16 mouse cellular contexts compared by ENCODE assay signal in the genomic region with DNA sequence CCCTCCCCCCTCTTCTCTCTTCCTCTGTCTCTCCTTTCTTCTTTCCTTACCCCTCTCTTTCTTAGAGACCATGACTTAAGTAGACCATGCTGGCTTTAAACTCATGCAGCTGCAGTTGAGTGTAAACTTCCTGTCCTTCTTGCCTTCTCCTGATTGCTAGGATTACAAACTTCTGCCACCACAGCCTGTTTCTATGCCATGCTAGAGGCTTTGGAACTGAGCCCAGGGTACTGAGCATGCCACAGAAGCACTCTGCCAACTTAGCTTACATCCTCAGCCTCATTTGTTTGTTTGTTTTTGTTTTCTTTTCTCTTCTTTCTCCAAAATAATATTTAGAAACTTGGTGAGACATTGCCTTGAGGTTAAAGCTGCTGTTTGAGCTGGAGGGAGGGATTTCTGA. TPM values are rescaled to one million over a fixed set of nuclear protein-coding genes. Genes with fewer than 3 reads are reported as not detected.
DNase-seq lines count a peak whose midpoint lies in the region; ATAC-seq lines count a peak whose summit lies in the region.
"Had no signal": no experiment of that assay in that cellular context is flagged by ENCODE, and none has a peak within 500 bp of the region (broad histone marks: within the 10 kb centered on the region; RNA-seq: fewer than 3 reads in every experiment).

No protein-coding gene starts in this region.

- ATAC-seq in heart, embryonic 16.5 days (replicated peaks; ENCODE audit: extremely low read depth, insufficient read depth, low FRiP score), result no peak
- ATAC-seq in stomach, embryonic 16.5 days (ENCODE audit: insufficient read depth, low FRiP score), result no peak
- ATAC-seq: activated CD4-positive, CD25-positive, alpha-beta regulatory T cell, adult 4 months; liver, embryonic 12.5 days had no signal

- peaks cover 34% of the 10 kb centered on the region for H3K4me1 ChIP-seq in heart, embryonic 16.5 days (ENCODE audit: control insufficient read depth, insufficient read depth, low read length)
- H3K4me1 ChIP-seq in stomach, embryonic 16.5 days (ENCODE audit: control insufficient read depth, insufficient read depth, low read length), result peaks cover 11% of the 10 kb centered on the region
- H3K4me1 ChIP-seq: liver, embryonic 12.5 days; midbrain, embryonic 12.5 days had no signal

- DNase-seq in cerebellum, postnatal 10 days, result peak; percentile 41 to 52
- no peak for DNase-seq in cerebellum, adult 18-20 months
- DNase-seq in heart, postnatal 25 days (ENCODE audit: low spot score), result no peak
- DNase-seq in thymus, postnatal 0 days (ENCODE audit: low spot score), result peak; percentile 34
- DNase-seq in thymus, postnatal 10 days (ENCODE audit: low spot score in 2 of 2), result no peak
- DNase-seq in cerebellum, postnatal 14 days, result no peak
- DNase-seq: cerebellum, adult 8-10 months; gastrocnemius, postnatal 14 days; lung, postnatal 4 days; right cerebral cortex, postnatal 4 days had no signal

- no peaks in the 10 kb centered on the region; the same call in 1 of the 2 replicates for H3K27me3 ChIP-seq in heart, embryonic 16.5 days (ENCODE audit: control insufficient read depth, insufficient read depth, low read length)
- no peaks in the 10 kb centered on the region for H3K27me3 ChIP-seq in stomach, embryonic 16.5 days (ENCODE audit: control insufficient read depth, insufficient read depth, low read length)
- H3K27me3 ChIP-seq: liver, embryonic 12.5 days had no signal

- intact Hi-C loops in heart, postnatal 25 days (cut with DNase I), result no loop called here

- H3K9ac ChIP-seq in heart, embryonic 16.5 days (ENCODE audit: low read length), result no peak overlapping the region
- no peak overlapping the region for H3K9ac ChIP-seq in stomach, embryonic 16.5 days (ENCODE audit: low read length)
- H3K9ac ChIP-seq: liver, embryonic 12.5 days; midbrain, embryonic 12.5 days had no signal

- H3K4me3 ChIP-seq in heart, embryonic 16.5 days (ENCODE audit: low read length), result no peak overlapping the region
- H3K4me3 ChIP-seq in stomach, embryonic 16.5 days (replicated peaks; ENCODE audit: low read length), result no peak overlapping the region
- H3K4me3 ChIP-seq: liver, embryonic 12.5 days; midbrain, embryonic 12.5 days had no signal

- H3K4me2 ChIP-seq in heart, embryonic 16.5 days (ENCODE audit: low read depth, low read length), result no peak overlapping the region
- no peak overlapping the region for H3K4me2 ChIP-seq in stomach, embryonic 16.5 days (ENCODE audit: low read depth, low read length)
- H3K4me2 ChIP-seq: liver, embryonic 12.5 days; midbrain, embryonic 12.5 days had no signal

- no peaks in the 10 kb centered on the region for H3K9me3 ChIP-seq in heart, embryonic 16.5 days (replicated peaks; ENCODE audit: control insufficient read depth, low read length)
- no peaks in the 10 kb centered on the region for H3K9me3 ChIP-seq in stomach, embryonic 16.5 days (replicated peaks; ENCODE audit: control insufficient read depth, low read length)
- H3K9me3 ChIP-seq: liver, embryonic 12.5 days; midbrain, embryonic 12.5 days had no signal

- peak overlapping the region; percentile 50 for H3K27ac ChIP-seq in heart, embryonic 16.5 days (ENCODE audit: low read length)
- peak overlapping the region; percentile 67 for H3K27ac ChIP-seq in stomach, embryonic 16.5 days (ENCODE audit: low read length)
- H3K27ac ChIP-seq: liver, embryonic 12.5 days; midbrain, embryonic 12.5 days had no signal

- H3K36me3 ChIP-seq in heart, embryonic 16.5 days (ENCODE audit: control insufficient read depth, insufficient read depth), result no peaks in the 10 kb centered on the region
- no peaks in the 10 kb centered on the region for H3K36me3 ChIP-seq in stomach, embryonic 16.5 days (ENCODE audit: control insufficient read depth, insufficient read depth, low read length)
- H3K36me3 ChIP-seq: liver, embryonic 12.5 days; midbrain, embryonic 12.5 days had no signal

RNA-seq across cellular contexts. Expression of a gene that starts 25.4 kb away (rescaled TPM):
- polyA plus RNA-seq in heart, embryonic 16.5 days (2015; fragmentation: Nextera tagmentation; extraction: Ambion mirVana), result 109 and 124 TPM in 2 replicates
- total RNA-seq in heart, postnatal 25 days (2021), result 10 to 100 TPM; 94.1 to 94.2 TPM
- 24.3 and 28.5 TPM in 2 replicates for polyA plus RNA-seq in thymus, postnatal 0 days (2015; fragmentation: Nextera tagmentation; extraction: Ambion mirVana)
- polyA plus RNA-seq in stomach, embryonic 16.5 days (2015; fragmentation: Nextera tagmentation; extraction: Ambion mirVana), result 236 and 299 TPM in 2 replicates

RNA-seq across cellular contexts. Expression of a gene that starts 48.5 kb away (rescaled TPM):
- 0.20 and 0.29 TPM in 2 replicates for polyA plus RNA-seq in heart, embryonic 16.5 days (2015; fragmentation: Nextera tagmentation; extraction: Ambion mirVana)
- total RNA-seq in heart, postnatal 25 days (2021), result not detected
- polyA plus RNA-seq in thymus, postnatal 0 days (2015; fragmentation: Nextera tagmentation; extraction: Ambion mirVana), result 0.21 and 0.32 TPM in 2 replicates
- 0.31 and 0.34 TPM in 2 replicates for polyA plus RNA-seq in stomach, embryonic 16.5 days (2015; fragmentation: Nextera tagmentation; extraction: Ambion mirVana)
- total RNA-seq: CH12.LX; gastrocnemius, postnatal 14 days had no signal
- polyA plus RNA-seq: activated CD4-positive, CD25-positive, alpha-beta regulatory T cell, adult 4 months; liver, embryonic 12.5 days had no signal

RNA-seq across cellular contexts. Expression of a gene that starts 48.6 kb away (rescaled TPM):
- 0.07 and 0.08 TPM in 2 replicates for polyA plus RNA-seq in heart, embryonic 16.5 days (2015; fragmentation: Nextera tagmentation; extraction: Ambion mirVana)
- total RNA-seq in heart, postnatal 25 days (2021), result not detected
- 0.26 and 0.33 TPM in 2 replicates for polyA plus RNA-seq in thymus, postnatal 0 days (2015; fragmentation: Nextera tagmentation; extraction: Ambion mirVana)
- 0.12 and 0.17 TPM in 2 replicates for polyA plus RNA-seq in stomach, embryonic 16.5 days (2015; fragmentation: Nextera tagmentation; extraction: Ambion mirVana)
- total RNA-seq: CH12.LX; gastrocnemius, postnatal 14 days had no signal
- polyA plus RNA-seq: activated CD4-positive, CD25-positive, alpha-beta regulatory T cell, adult 4 months had no signal

Comparison
In these comparisons a context has a peak if more than half of its experiments do, and no peak if none do; other contexts are left out.
1. DNase-seq: peak in cerebellum, postnatal 10 days (2 of 2) and thymus, postnatal 0 days (single experiment); none in cerebellum, adult 18-20 months (0 of 2), heart, postnatal 25 days (single experiment), thymus, postnatal 10 days (0 of 2) and cerebellum, postnatal 14 days (0 of 2).